Mouse (Mus musculus): ENCODE results near the gene Chac1. TPM values are rescaled to one million over a fixed set of nuclear protein-coding genes. Genes with fewer than 3 reads are reported as not detected.

The Chac1 gene
- total RNA-seq, 4 experiments from 2014 or later = 3.9 to 7.2 (median 4.9) TPM

GRCm38 (mm10) chr2:119377826-119378225 lies 26.8 kb downstream of the Chac1 start:
- no peak for DNase-seq

DNA sequence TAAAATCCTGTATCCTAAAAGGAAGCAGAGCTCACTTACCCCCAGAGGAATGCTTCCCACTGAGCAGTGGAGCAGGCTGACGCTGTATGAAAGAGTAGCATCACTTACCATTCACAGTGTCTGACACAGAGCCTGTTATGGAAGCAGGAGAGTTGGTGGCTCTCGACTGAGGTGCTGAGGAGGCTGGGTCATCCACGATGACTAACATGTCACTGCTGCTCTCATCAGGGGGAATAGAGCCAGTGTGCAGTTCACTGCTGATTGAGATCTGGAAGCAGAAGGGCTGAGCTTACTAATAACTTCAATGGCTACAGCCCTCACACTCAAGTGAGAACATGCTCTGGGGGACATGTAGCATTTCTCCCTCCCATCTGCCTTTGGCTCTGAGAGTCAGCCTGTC lies 28.4 kb downstream of the Chac1 start:
- no peak for DNase-seq

DNA sequence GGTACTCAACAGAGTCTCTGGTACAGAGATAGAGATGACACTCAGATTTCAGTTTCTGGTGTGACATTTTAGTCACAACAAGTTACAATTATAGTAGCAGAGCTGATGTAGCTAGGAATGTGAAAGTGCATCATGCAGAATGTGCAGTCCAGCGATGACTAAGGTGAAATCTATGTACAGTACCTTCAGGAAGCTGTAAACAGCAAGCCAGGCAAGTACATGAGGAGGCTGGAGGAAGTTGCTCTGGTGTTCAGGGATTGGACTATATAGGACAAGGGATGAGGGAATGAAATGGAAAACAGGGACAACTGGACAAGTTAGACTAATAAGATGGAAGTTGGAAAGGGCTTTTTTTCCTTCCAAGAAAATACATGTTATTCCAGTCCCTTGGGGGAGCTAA lies 37.2 kb downstream of the Chac1 start:
- DNase-seq = no peak

DNA sequence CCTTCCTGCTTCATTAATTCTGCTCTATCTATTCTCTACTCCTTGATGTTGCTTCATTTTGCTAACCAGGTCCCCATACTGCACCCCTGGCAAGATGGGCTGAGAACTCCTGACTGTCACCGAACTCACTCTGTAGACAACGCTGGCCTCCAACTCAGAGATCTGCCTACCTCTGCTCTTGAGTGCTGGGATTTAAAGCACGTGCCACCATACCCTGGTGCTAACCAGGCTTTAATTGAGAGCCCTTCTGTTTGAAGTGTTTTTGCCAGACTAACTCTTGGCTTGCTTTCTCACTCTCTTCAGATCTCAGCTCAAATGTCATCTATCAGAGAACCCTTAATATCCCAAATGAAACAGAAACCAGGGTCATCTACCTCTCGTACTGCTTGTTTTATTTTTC lies 39.0 kb downstream of the Chac1 start:
- DNase-seq = no peak

GRCm38 (mm10) chr2:119398252-119398651 lies 47.2 kb downstream of the Chac1 start:
- no peak for DNase-seq

- DNase-seq = peak; percentile 54
Observed at GRCm38 (mm10) chr2:119398665-119399064, 47.6 kb downstream of the Chac1 start.

DNA sequence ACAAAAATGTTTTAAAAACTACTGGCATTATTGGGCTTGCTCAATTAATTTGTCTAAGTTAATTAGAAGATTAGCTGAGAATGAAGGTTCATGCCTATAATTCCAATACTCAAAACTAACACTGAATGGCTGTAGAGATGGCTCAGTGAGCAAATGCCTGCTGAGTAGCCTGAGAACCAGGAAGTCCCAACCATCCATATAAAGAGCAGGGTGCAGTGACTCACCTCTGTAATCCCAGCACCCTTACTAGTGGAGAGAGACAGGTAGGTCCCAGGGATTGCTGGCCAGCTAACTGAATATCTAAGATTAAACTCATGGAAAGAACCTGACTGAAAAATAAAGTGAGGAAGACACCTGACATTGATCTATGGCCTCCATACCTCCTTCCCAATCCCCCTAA lies 48.3 kb downstream of the Chac1 start:
- DNase-seq = no peak

Other genes starting within 250 kb of the Chac1 start
- 1 to 10 TPM; 1.1 to 2.2 (median 1.7) TPM for gene Rad51, start 238.4 kb upstream of the Chac1 start, total RNA-seq (2022)
- gene Rmdn3, start 194.2 kb upstream of the Chac1 start, total RNA-seq (2022) = 10 to 100 TPM; 47.8 to 60.9 (median 54.4) TPM
- gene Gchfr, start 183.5 kb upstream of the Chac1 start, total RNA-seq (2022) = 10 to 100 TPM in 2 of 4 experiments, 1 to 10 TPM in 2; 9.3 to 13.7 (median 10.9) TPM
- under 1 TPM; 0.09 to 0.28 (median 0.24) TPM for gene Gm14137, start 176.7 kb upstream of the Chac1 start, total RNA-seq (2022)
- 10 to 100 TPM; 26.6 to 52.4 (median 38.3) TPM for gene Zfyve19, start 142.6 kb upstream of the Chac1 start, total RNA-seq (2022)
- 10 to 100 TPM; 16.5 to 24.6 (median 20.8) TPM for gene Dnajc17, start 142.4 kb upstream of the Chac1 start, total RNA-seq (2022)
- gene Ppp1r14d, start 121.3 kb upstream of the Chac1 start, total RNA-seq (2022) = not detected
- gene Spint1, start 113.9 kb upstream of the Chac1 start, total RNA-seq (2022) = 1 to 10 TPM; 1.8 to 3.9 (median 2.6) TPM
- 1 to 10 TPM in 3 of 4 experiments, under 1 TPM in 1; 0.61 to 2.9 (median 2.1) TPM for gene Rhov, start 80.0 kb upstream of the Chac1 start, total RNA-seq (2022)
- gene Vps18, start 62.5 kb upstream of the Chac1 start, total RNA-seq (2022) = 10 to 100 TPM; 27.2 to 29.5 (median 27.7) TPM
- gene Dll4, start 25.4 kb upstream of the Chac1 start, total RNA-seq (2022) = 10 to 100 TPM; 11.5 to 18.6 (median 16.2) TPM
- gene Ino80, start 126.5 kb downstream of the Chac1 start, total RNA-seq (2022) = 10 to 100 TPM; 21.6 to 30.7 (median 23.7) TPM
- 1 to 10 TPM in 3 of 4 experiments, under 1 TPM in 1; 0.99 to 2.1 (median 1.1) TPM for gene Exd1, start 196.4 kb downstream of the Chac1 start, total RNA-seq (2022)
- 100 to 1,000 TPM; 229 to 290 (median 261) TPM for gene Chp1, start 196.5 kb downstream of the Chac1 start, total RNA-seq (2022)